Mouse (Mus musculus): Measurements from ENCODE around the gene Fam168b.

DNA sequence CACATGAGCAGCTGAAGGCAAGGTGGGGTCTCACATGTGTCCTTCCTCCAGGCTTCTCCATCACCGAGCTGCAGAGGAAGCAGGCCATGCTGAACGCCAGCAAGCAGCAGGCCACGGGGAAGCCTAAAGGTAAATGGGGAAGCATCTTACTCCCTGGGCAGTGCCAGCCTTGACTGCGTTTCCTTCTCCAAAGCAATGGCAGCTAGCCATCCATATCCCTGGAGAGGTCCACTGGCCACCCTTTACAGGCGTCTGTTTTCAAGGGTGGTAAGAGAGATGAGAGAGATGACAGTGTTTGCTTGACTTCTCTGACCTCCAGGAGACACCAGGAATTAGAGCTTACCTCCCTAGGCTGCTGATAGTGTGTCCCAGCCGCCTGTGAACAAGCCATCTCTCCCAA, 31.8 kb downstream of the Fam168b start:
- TF ChIP-seq CTCF (IDR thresholded peaks at IDR 0.05; ENCODE audit: control insufficient read depth, insufficient read depth, low read length): no peak
- no peak for TF ChIP-seq POLR2A (IDR thresholded peaks at IDR 0.05; ENCODE audit: borderline replicate concordance, control insufficient read depth, low read depth, low read length)
